Mouse (Mus musculus) bone marrow macrophage, adult 2 months (primary cell): ENCODE data around the gene Cd27.

Experiments used
- CTCF ChIP-seq: IDR thresholded peaks from 2 replicates; pipeline ENCODE4 v1.5.1; 2012; ENCODE audit warnings: low read depth, mild to moderate bottlenecking, low read length, moderate library complexity
- POLR2A ChIP-seq: IDR thresholded peaks from 2 replicates; pipeline ENCODE4 v1.6.1; 2012; ENCODE audit warnings: mild to moderate bottlenecking, low read depth, low read length, borderline replicate concordance

DNA sequence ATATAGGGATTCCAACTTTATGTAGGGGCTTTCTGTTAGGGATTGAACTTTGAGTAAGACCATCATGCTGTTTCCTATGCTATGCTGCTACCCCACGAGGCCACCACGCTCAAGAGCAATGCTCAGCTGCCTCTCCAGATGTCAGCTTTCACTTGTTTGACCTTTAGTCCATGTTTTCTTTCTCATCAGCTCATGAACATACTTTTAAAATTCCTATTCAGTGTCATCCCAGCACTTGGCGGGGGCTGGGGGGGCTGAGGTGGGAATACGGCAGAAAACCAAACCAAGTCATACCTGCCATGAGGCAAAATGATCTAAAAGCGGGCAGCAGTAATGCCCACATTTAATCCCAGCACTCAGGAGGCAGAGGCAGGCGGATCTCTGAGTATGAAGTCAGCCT, 23.7 kb downstream of the Cd27 start:
- TF ChIP-seq CTCF, result no peak
- no peak for TF ChIP-seq POLR2A
